Mouse (Mus musculus) retina, adult 2 months (tissue): Measurements from ENCODE around the gene Sdhb.

Source experiments
- DNase-seq: peaks from one replicate; pipeline ENCODE4 v3.0.0-alpha.2; 2012; ENCODE audit warnings: low read depth, low spot score

The Sdhb gene

DNA sequence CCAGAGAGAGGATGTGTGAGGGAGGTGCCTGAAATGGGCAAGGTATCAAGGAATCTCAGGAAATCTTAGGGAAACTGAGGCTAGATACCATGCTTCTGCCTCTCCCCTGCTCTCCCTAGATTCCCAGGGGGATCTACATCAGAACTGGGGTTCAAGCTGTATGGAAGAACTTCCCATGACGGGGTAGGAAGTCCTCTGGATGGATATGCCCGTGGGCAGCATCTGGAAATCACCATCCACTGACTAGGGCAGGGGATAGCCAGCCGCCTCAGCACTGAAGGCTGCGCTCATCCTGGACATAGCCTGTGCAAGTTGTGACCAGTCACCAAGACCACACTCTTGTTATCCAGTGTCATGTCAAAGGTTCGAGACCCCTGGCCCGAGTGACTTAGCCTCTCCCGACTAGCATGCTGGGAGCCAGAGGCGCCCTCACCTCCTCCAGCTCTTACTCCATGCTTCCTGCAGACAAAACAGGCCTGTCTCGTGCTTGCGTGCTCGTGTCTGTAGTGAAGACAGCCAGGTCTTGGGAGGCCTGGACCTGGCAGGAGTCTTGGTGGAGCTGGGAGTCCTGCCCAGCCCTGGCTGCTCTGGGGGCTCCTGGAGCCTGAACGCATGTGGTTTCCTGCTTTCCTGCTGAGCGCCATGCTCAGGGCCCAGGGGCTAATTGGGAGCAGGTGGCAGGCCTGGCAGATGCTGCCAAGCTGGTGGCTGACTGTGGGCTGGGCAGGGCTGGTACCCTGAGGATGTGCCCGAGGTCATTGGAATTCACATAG is 50.7 kb downstream of the Sdhb start:
- no peak for DNase-seq

DNA sequence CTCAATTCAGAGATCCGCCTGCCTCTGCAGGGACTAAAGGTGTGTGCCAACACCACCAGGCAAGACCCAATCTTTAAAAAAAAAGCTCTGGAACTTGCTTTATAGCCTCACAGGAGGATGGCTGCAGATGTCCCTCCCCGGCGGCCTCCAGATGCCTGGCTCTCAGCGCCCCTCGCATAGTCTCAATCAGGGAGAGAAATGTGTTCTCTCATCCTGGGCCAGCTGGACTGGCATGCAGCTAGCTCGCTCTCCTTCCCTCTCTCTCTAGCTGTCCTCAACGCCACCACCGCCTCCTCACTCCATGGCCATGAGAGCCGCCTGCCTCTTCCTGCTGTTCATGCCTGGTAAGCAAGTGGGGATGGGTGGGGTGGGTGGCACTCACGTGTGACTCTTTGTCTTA is 51.6 kb downstream of the Sdhb start:
- no peak for DNase-seq

- no peak for DNase-seq
Observed at GRCm38 (mm10) chr4:141014114-141014513, 53.1 kb downstream of the Sdhb start.

DNA sequence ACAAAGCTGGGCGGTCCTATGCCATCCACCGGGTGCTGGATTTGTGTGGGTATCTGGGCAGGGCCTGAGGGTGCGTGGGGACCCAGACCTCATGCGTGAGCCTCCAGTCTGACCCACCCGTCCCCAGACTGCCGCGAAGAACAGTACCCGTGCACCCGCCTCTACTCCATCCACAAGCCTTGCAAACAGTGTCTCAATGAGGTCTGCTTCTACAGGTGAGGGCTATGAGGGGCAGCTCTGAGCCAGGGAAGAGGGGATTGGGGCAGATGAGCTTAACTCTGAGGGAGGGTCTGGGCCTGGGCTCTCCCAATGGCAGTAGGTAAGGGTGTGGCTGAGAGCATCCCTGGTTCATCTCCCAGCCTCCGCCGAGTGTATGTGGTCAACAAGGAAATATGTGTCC is 53.9 kb downstream of the Sdhb start:
- DNase-seq, result no peak

- DNase-seq, result no peak
Observed at GRCm38 (mm10) chr4:141015356-141015755, 54.4 kb downstream of the Sdhb start.

DNA sequence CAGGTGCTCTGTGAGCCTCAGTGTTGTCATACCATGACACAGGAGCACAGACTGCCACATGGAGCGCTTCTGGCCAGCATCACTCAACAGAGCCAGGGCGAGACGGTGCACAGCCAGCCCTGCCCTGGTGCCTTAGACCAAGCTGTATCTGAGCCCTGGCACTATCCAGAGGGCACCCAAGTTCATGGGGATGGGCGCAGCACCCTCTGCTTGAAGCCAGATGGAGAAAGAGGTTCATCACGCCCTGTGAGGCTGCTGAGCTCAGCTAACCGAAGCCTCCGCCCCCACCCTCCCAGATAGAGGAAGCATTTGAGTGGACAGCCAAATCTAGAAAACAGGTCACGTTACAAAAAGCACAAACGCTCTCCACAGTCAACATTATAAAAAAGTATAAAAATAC is 55.3 kb downstream of the Sdhb start:
- DNase-seq, result no peak

DNA sequence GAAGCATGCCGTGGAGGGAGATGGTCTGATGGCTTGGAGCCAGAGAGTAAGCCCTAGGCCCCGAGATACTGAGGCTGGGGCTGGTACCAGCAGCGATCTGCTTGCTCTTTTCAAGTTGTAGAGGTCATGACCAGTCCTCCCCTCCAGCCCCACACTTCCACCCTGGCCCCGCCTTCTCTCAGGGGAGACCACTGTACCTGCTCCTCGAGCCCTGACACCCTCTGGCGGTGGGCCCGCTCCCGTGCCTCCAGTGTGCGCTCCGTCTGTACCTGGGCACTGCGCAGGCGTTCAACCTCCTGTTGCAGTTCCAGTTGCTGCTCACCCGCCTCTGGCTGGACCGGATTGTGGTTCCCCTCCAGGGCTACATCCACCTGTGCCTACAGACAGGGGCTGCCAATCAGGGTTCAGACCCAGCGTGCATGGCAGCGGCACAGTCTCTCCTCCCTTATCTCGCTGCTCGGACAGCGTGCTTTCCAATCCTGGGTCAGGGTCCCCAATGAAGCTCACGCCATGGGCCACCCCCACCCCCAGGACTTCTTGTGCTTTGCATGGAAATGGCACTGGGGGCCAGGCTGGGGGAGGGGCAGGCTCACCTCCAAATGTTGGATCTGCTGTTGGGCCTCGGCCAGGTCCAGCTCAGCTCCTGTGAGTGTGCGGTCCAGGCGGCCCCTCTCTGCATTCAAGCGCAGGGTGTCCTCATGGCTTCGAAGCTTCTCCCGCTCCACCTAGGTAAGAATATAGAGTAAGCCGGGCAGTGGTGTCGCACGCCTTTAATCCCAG is 56.8 kb downstream of the Sdhb start:
- DNase-seq, result no peak

DNA sequence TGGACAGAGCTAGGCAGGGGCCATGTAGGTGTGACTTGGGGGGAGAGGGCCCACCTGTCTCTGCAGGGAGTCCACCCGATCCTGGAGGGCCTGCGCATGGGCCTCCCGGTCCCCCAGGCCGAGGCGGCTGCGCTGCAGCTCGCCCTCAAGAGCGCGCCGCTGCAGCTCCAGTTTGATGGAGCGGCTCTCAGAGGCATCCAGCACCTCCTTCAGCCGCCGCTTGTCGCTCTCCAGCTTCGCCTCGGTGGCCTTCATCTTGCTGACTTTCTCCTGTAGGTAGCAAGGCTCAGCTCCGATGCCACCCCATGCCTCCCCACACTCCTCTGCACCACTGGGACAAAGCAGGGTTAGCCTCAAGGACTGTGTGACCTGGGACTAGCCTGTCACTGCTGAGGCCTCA is 59.2 kb downstream of the Sdhb start:
- DNase-seq, result no peak

DNA sequence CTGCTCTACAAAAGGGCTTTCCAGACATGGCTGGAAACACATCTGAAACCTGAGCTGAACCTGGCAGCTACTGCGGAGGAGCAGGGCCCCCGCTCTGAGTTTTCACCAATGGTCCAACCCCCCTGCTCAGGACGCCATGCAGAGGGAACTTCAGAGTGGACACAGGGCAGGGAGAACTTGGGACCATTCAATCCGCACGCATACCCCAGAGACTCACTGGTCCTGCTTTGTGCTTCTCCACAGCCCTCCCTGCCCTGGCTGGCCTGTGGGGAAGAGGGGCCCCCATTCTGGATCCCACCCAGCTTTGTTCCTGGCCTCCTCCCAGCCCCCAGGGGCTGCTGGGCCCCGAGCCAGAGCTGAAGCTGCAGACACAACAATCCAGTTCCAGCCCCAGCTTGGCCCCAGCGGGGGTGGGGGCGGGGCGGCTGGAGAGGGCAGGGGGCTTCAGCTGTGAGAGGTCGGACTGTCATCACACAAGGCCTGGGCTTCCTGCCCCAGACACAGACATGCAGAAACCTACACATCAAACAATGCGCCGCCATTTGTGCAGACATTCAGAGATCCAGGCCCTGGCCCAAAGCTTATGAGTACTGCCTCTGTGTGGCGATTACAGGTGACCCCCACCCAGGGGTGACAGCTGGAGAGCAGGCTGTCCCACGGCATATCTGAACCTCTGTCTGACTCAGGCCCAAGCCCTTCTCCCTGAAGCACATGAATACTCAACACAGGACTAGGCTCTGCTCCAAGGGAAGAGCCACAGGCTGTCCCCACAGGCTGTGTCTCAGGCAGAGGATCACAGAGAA is 60.0 kb downstream of the Sdhb start:
- DNase-seq, result no peak

- DNase-seq, result no peak
Observed at GRCm38 (mm10) chr4:141021614-141021929, 60.6 kb downstream of the Sdhb start.

GRCm38 (mm10) chr4:141024052-141024451 is 63.0 kb downstream of the Sdhb start:
- DNase-seq, result no peak

- no peak for DNase-seq
Observed at GRCm38 (mm10) chr4:141024992-141025391, 64.0 kb downstream of the Sdhb start.
